Mouse (Mus musculus) hindbrain, embryonic 13.5 days (tissue): ENCODE results near the gene Camta1. TPM values are rescaled to one million over a fixed set of nuclear protein-coding genes. Genes with fewer than 3 reads are reported as not detected.

ENCODE experiments used
- ATAC-seq: fragments of 200-750 bp; cut with Nextera tagmentation; 2 replicates; pipeline ENCODE4 v1.8.0; 2017; ENCODE audit warnings: moderate TSS enrichment; ENCODE audit not compliant: low FRiP score
- H3K27ac ChIP-seq: fragments of 300-500 bp; sonication (generic); 2 replicates; pipeline ENCODE4 v1.5.1; 2015; ENCODE audit warnings: inconsistent platforms, mild to moderate bottlenecking, moderate library complexity
- H3K27me3 ChIP-seq: fragments of 300-500 bp; sonication (generic); 2 replicates; pipeline ENCODE4 v1.6.1; 2015; ENCODE audit warnings: mild to moderate bottlenecking, inconsistent platforms
- H3K36me3 ChIP-seq: fragments of 300-500 bp; sonication (generic); 2 replicates; pipeline ENCODE4 v1.6.1; 2015; ENCODE audit warnings: mild to moderate bottlenecking, inconsistent platforms
- H3K4me1 ChIP-seq: fragments of 300-500 bp; sonication (generic); replicated peaks from 2 replicates; pipeline ENCODE4 v1.6.1; 2015; ENCODE audit warnings: inconsistent platforms
- H3K4me2 ChIP-seq: fragments of 300-500 bp; sonication (generic); 2 replicates; pipeline ENCODE4 v1.6.1; 2015; ENCODE audit warnings: inconsistent platforms, mild to moderate bottlenecking, moderate library complexity
- H3K4me3 ChIP-seq: fragments of 300-500 bp; sonication (generic); 2 replicates; pipeline ENCODE4 v1.5.1; 2015; ENCODE audit warnings: mild to moderate bottlenecking, inconsistent platforms
- H3K9ac ChIP-seq: fragments of 300-500 bp; sonication (generic); 2 replicates; pipeline ENCODE4 v1.6.1; 2015; ENCODE audit warnings: mild to moderate bottlenecking, inconsistent platforms
- H3K9me3 ChIP-seq: fragments of 300-500 bp; sonication (generic); 2 replicates; pipeline ENCODE4 v1.6.1; 2016; ENCODE audit warnings: inconsistent platforms
- WGBS: fragments of 180-500 bp; shearing (Covaris S2); methylation state at CpG from one replicate; pipeline ENCODE4 v1.1.7; 2015; 5-methylcytosine and 5-hydroxymethylcytosine counted together
- polyA plus RNA-seq: library from polyadenylated mRNA; unstranded; fragments of >200 nt; fragmentation: Nextera tagmentation; extraction: Ambion mirVana; gene quantifications from 2 replicates; pipeline ENCODE4 v1.2.1, GENCODE M21; 2015

The Camta1 gene
- polyA plus RNA-seq, 1 experiment from 2014 or later: 159 TPM

DNA sequence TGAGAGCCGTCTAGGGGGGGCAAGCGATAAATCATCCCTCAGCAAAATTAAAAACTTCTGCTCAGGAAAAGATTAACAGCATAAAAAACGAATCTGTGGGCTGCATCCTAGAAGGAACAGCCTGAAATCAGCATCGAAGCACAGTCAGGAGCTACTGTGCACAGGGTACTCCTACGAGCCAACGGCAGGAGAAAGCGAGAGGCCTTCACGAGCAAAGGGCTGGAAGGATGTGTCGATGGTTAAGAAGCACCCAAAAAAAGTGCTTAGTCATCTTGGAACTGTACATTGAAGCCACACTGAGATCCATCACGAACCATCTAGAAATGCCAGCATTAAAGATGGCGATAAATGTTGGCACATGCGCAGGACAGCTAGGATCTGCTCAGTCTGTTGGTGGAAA, 171.6 kb downstream of the Camta1 start:
- Histone ChIP-seq H3K4me1 (peaks cover 35% of the 10 kb centered on the region), H3K27ac (no peak overlapping the region), H3K36me3 (no peaks in the 10 kb centered on the region), H3K27me3 (no peaks in the 10 kb centered on the region), H3K9ac (no peak overlapping the region), H3K9me3 (no peaks in the 10 kb centered on the region), H3K4me2 (no peak overlapping the region), H3K4me3 (no peak overlapping the region)
- WGBS: 90% methylated on average over 12 of the region's 12 CpGs
- no peak for ATAC-seq

DNA sequence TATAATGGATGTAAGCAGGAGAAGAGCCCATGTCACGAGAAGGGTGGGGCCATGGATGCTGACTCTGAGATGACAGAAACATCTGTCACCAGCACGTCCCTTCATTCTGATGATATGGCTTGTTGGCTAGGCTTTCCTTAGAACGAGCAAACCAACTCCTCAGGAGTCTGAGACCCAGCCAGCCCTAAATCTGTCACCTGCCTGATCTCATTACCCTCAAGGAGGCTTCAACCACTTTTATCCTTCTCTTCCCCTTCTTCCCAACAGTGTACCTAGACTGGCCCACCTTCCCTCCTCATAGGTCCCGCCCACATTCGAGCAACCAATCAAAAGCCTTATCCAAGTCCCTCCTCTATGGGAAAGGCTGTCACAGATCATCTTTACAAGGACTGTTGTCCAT, 173.5 kb downstream of the Camta1 start:
- H3K36me3 ChIP-seq: no peaks in the 10 kb centered on the region
- H3K27ac ChIP-seq: no peak overlapping the region
- H3K9me3 ChIP-seq: no peaks in the 10 kb centered on the region
- no peak overlapping the region for H3K9ac ChIP-seq
- no peak for ATAC-seq
- 86% methylated on average over 5 of the region's 5 CpGs for WGBS
- H3K4me3 ChIP-seq: no peak overlapping the region
- no peaks in the 10 kb centered on the region for H3K27me3 ChIP-seq
- no peak overlapping the region for H3K4me2 ChIP-seq
- H3K4me1 ChIP-seq: peaks cover 25% of the 10 kb centered on the region

DNA sequence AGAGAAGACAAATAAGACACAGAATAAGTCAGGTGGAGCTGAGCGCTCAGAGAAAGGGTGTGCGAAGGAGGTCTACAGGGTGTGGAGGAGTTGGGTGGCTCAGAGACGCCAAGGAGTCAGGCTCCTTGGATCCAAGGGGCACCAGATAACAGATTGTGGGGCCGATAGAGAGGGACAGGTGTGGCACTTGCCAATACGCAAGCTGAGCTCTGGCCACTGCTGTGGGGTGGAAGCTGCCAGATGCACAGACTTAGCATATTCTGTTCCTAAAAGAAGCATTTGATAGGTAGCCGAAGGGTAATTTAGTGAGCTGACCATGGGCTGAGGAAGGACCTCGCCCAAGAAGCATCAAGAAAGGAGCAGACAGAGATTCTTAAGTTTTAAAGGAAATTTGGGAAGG, 177.1 kb downstream of the Camta1 start:
- H3K4me2 ChIP-seq: no peak overlapping the region
- no peak overlapping the region for H3K4me3 ChIP-seq
- no peak overlapping the region for H3K27ac ChIP-seq
- H3K9ac ChIP-seq: no peak overlapping the region
- no peaks in the 10 kb centered on the region for H3K36me3 ChIP-seq
- 90% methylated on average over 7 of the region's 7 CpGs for WGBS
- H3K4me1 ChIP-seq: peaks cover 15% of the 10 kb centered on the region
- no peak for ATAC-seq
- no peaks in the 10 kb centered on the region for H3K27me3 ChIP-seq
- no peaks in the 10 kb centered on the region for H3K9me3 ChIP-seq

DNA sequence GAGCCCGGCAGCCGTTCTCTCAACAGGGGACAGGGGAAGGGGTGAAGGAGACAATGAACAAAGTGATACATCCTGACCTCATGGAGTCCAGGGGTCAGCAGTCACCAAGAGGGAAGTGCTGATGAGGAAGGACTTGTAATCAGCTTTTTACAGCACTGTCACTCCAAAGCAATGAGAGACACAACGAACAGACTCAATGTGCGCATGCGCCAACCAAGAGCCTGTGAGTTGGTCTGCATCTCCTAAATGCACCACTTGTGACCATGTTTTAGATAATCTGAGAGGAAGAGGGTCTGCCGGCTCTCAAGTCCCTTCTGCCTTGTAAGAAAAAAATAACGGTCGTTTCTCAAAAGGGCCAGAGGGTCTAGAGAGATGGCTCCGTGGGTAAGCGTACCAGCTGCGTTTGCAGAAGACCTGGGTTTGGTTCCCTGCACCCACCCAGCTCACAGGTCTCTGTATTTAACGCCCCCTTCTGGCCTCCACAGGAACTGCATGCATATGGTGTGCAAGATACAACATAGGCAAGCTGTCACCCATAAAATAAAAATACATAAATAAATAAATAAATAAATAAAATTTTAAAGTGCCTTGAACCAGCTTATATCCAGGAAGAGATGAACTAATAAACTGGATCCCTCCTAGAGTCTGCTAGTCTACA, 178.7 kb downstream of the Camta1 start:
- Histone ChIP-seq H3K36me3 (no peaks in the 10 kb centered on the region), H3K9ac (no peak overlapping the region), H3K27me3 (no peaks in the 10 kb centered on the region), H3K4me3 (no peak overlapping the region), H3K27ac (no peak overlapping the region), H3K9me3 (no peaks in the 10 kb centered on the region), H3K4me2 (no peak overlapping the region), H3K4me1 (peaks cover 15% of the 10 kb centered on the region)
- ATAC-seq: no peak
- 76% methylated on average over 12 of the region's 12 CpGs for WGBS

DNA sequence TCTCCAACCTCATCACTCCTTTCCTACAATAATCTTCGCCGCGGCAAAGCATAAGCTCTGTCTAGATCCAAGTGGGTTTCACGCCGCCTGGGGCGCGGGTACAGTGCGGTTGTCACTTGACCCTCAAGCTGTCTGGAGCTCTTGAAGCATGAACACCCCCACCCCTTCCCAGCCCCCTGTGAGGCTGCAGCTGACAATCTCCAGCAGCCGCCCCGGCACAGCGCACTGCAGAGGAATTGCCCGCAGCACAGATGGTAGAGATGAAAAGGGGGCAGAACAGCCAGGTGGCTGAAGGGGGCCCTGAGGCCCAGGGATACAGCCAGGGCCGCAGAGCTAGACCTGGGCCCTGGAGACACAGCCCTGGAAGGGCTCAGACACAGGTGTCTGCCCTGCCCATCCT, 189.2 kb downstream of the Camta1 start:
- Histone ChIP-seq H3K27ac (peak overlapping the region; percentile 36; the same call in 1 of the 2 replicates), H3K9ac (no peak overlapping the region), H3K27me3 (no peaks in the 10 kb centered on the region), H3K9me3 (no peaks in the 10 kb centered on the region), H3K4me3 (no peak overlapping the region), H3K4me1 (peaks cover 27% of the 10 kb centered on the region), H3K36me3 (no peaks in the 10 kb centered on the region), H3K4me2 (no peak overlapping the region)
- ATAC-seq: 0 out of 2 replicates have a peak, but pooled peaks have one; percentile 46
- WGBS: 56% methylated on average over 13 of the region's 13 CpGs

DNA sequence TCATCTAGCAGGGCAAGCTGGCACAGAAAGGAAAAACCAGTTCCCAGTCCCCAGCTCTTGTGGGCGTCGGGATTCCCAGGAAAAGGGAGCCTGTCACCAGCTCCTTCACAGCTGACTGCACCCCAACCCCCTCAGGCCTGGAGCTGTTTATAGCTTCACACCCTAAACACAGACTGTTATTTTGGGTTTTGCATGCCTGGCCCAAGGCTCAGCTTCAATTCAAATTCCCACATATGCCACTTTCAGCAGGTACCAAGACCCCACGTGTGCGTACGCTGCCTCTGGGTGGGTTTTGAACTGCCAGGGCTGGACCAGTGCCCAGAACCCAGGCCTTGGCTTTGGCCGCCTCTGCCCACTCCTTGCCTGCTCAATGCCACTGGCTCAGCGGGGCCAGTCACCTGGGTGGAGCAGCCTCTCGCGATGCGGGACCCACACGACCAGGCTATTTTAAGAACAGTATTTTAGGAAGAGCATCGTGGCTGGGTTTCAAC, 195.2 kb downstream of the Camta1 start:
- 72% methylated on average over 12 of the region's 12 CpGs for WGBS
- H3K4me3 ChIP-seq: no peak overlapping the region
- peak overlapping the region; percentile 66 for H3K27ac ChIP-seq
- H3K36me3 ChIP-seq: no peaks in the 10 kb centered on the region
- no peak overlapping the region for H3K4me2 ChIP-seq
- no peaks in the 10 kb centered on the region for H3K27me3 ChIP-seq
- H3K9me3 ChIP-seq: no peaks in the 10 kb centered on the region
- H3K9ac ChIP-seq: no peak overlapping the region
- ATAC-seq: no peak
- peaks cover 18% of the 10 kb centered on the region for H3K4me1 ChIP-seq

DNA sequence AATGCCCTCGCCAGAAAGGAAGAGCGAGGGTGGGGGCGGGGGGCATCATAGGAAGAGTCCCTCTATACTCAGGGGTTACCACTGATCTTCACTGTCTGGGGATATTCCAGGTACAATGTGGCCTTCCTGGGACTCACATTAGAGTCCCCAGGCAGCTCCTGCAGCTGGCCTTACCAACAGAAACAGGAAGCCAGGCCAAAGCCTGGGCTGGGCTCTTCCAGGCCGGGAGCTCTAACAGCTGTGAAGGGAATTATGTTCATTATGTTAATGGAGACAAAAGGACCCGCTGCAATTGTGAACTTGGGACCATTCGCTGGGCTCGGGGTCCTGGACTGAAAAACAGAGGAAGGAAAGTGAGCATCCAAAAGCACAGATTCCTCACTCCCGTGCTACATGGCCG, 200.2 kb downstream of the Camta1 start:
- H3K4me1 ChIP-seq: peaks cover 24% of the 10 kb centered on the region
- WGBS: 57% methylated on average over 9 of the region's 9 CpGs
- no peak for ATAC-seq
- no peaks in the 10 kb centered on the region for H3K36me3 ChIP-seq
- H3K9ac ChIP-seq: no peak overlapping the region
- no peak overlapping the region for H3K4me3 ChIP-seq
- H3K4me2 ChIP-seq: no peak overlapping the region
- no peaks in the 10 kb centered on the region for H3K9me3 ChIP-seq
- H3K27me3 ChIP-seq: no peaks in the 10 kb centered on the region
- peak overlapping the region; percentile 48 for H3K27ac ChIP-seq

DNA sequence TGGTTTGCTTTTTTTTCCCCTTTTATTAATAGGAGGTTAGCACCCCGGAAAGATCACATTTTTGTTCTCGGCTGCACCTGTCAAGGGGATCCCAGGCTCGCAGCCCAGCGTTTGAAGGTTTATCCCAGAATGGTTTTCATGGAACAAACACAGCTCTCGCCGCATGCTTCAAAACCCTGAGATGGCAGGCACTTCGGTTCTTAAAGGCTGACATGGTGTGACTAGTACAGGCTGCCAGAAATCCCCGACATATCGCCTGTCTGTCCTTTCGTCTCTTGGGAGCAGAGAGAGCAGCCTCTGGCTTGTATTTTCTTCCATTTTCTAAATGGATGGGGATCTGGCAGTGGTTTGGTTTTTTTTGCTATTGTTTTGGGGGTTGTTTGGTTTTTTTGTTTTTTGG, 205.2 kb downstream of the Camta1 start:
- Histone ChIP-seq H3K27me3 (no peaks in the 10 kb centered on the region), H3K36me3 (no peaks in the 10 kb centered on the region), H3K4me1 (peaks cover 41% of the 10 kb centered on the region), H3K9me3 (no peaks in the 10 kb centered on the region), H3K27ac (peak overlapping the region; percentile 85), H3K4me2 (no peak overlapping the region), H3K9ac (0 out of 2 replicates have a peak overlapping the region, but pooled peaks have one; percentile 29), H3K4me3 (no peak overlapping the region)
- no peak for ATAC-seq
- 50% methylated on average over 10 of the region's 10 CpGs for WGBS

DNA sequence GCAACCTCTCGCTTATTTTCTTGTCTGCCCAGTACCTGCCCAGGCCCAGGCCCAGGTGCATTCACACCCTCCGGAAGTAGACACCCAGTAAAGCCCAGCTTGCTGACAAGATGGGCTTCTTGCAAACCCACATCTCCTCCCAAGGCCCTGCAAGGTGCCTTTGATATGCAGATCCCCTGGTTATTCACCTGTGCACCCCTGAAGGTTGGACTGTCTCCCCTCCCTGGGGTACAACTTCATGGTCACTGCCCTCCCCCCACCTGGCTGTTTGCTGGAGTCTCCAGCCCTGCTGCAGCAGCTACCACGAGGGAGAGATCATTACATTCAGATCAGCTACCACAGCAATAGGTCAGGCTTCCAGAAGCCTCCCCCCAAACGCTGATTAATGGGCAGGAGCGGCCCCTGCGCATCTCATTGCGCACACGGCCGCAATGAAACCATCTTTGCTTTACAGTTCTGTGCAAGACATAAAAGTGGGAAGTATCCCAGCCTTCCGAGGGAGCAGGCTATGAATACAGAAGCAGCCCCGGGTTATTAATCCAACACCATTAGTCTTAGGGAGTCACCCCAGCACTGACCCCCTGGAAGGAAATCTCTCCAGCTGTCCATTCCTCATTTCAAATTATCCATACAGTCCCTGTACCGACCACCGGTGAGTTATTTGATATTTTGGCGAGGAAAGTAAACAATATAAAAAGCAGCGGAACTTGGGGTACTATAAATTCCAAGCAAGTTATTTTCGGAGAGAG, 205.9 kb downstream of the Camta1 start:
- H3K27me3 ChIP-seq: no peaks in the 10 kb centered on the region
- ATAC-seq: peak; percentile 44; the same call in 1 of the 2 replicates
- H3K9me3 ChIP-seq: no peaks in the 10 kb centered on the region
- H3K27ac ChIP-seq: peak overlapping the region; percentile 85
- H3K36me3 ChIP-seq: no peaks in the 10 kb centered on the region
- H3K9ac ChIP-seq: peak overlapping the region; percentile 51; the same call in 1 of the 2 replicates
- H3K4me1 ChIP-seq: peaks cover 37% of the 10 kb centered on the region
- 41% methylated on average over 16 of the region's 16 CpGs for WGBS
- no peak overlapping the region for H3K4me3 ChIP-seq
- H3K4me2 ChIP-seq: 0 out of 2 replicates have a peak overlapping the region, but pooled peaks have one; percentile 19

DNA sequence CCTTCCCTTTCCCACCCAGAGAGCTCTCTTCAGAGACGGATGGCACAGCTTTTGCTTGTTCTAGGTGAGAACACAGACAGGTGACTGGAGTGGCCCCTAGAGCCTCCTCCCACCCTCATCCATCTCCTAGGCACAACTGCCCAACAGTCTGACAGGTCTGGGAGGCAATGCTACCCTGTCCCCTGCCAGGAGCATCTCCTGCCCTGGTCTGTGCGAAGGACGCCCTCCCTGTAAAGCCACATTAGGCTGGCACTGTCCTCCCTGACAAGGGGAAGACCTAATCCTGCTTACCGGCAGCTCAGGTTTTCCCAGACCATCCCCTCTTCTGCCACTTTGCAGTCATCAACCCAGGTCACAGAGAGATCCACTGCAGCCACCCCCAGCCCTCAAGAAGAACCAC, 206.4 kb downstream of the Camta1 start:
- Histone ChIP-seq H3K4me3 (no peak overlapping the region), H3K4me1 (peaks cover 41% of the 10 kb centered on the region), H3K36me3 (no peaks in the 10 kb centered on the region), H3K4me2 (no peak overlapping the region), H3K27ac (peak overlapping the region; percentile 85), H3K9ac (peak overlapping the region; percentile 51; the same call in 1 of the 2 replicates), H3K27me3 (no peaks in the 10 kb centered on the region), H3K9me3 (no peaks in the 10 kb centered on the region)
- 62% methylated on average over 4 of the region's 4 CpGs for WGBS
- peak; percentile 15; the same call in 1 of the 2 replicates for ATAC-seq

DNA sequence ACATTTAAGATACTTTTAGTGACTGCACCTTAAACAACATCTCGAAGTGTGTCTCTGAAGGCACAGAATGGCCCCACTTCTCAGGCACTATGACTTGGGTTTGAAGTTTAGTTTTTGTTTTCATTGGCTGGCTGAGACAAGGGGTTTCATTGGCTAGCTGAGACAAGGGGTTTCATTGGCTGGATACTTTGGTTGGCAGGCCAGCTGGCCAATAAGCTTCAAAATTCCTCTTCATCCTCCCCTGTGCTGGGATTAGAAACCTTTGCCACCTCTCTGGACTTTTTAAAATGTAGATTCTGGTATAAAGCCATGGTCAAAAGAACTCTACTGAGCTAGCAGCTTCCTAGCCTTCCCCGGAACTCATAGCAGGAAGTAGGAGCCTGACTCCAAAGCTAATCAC, 219.3 kb downstream of the Camta1 start:
- Histone ChIP-seq H3K27me3 (no peaks in the 10 kb centered on the region), H3K27ac (no peak overlapping the region), H3K4me1 (peaks cover 29% of the 10 kb centered on the region), H3K9ac (no peak overlapping the region), H3K4me2 (no peak overlapping the region), H3K9me3 (no peaks in the 10 kb centered on the region), H3K4me3 (no peak overlapping the region), H3K36me3 (no peaks in the 10 kb centered on the region)
- no peak for ATAC-seq
- WGBS: 93% methylated on average over 2 of the region's 2 CpGs

DNA sequence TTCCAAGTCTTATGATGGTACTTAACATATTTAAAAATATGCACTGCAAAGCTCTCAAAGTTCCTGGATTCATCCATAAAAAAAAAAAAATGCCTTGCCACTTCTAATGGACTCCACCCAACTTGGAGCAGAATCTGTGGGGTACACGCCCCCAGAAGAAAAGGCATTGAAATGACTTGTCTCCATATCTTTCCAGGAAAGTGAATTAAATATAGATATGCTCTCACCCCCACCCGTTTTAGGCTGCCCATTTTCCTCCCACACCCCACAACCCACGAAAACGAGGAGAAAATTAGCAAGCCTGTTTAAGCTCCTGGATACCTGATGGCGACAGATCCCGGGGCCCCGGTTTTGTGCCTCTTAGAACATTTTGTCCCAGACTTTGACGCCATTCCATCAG, 220.7 kb downstream of the Camta1 start:
- Histone ChIP-seq H3K4me1 (peaks cover 36% of the 10 kb centered on the region), H3K9ac (no peak overlapping the region), H3K4me3 (no peak overlapping the region), H3K27me3 (no peaks in the 10 kb centered on the region), H3K4me2 (no peak overlapping the region), H3K36me3 (no peaks in the 10 kb centered on the region), H3K9me3 (no peaks in the 10 kb centered on the region), H3K27ac (no peak overlapping the region)
- 81% methylated on average over 8 of the region's 8 CpGs for WGBS
- no peak for ATAC-seq
